Mouse (Mus musculus) kidney, adult 8-10 months (tissue): ENCODE results near the gene Ank3.
"Not testable (repeated sequence)": the region's sequence is repeated elsewhere in the genome, so short reads cannot be mapped to it uniquely, and the experiment has no call there.

Experiments
- DNase-seq, 2 experiments: peaks; one replicate each; pipeline ENCODE4 v3.0.0; 2022

The Ank3 gene

DNA sequence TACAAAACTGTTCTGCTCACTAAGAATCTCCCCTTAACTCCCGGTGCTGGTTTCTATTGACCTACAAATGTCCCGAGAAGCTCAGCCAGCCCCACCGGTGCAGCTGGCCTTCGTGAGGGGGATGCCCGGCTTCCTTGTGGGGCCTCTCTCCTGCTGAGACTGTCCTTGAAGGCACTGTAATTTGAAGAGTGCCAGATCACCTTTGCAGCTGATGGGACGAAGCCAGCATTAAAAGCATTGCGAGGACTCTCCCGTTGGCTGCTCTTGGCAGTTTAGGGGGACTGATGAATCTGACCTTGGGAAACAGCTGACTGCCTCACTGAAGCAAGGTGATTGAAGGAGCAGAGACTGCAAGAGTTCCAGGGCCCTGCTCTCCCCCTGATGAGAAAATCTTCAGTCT is 464.3 kb downstream of the Ank3 start:
- DNase-seq, result no peak

DNA sequence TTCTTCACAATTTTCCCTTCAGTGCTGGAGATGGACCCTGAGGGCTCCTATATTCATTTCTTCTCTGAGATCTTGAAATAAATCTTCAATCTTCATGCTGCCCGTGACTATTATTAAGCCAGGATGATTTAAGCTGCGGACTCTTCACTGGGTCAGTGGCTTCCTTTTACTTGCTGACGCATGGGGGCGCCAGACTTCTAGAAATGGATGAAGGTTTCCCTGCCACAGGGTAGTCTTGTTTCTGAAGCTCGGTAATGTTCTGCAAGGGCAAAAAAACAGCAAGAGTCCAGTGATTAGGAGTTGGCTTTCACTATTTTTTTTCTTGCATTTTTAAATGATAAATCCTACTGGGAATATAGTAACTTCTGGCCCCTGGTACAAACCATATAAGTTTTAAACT is 471.8 kb downstream of the Ank3 start:
- DNase-seq, result peak; percentile 65 to 77

DNA sequence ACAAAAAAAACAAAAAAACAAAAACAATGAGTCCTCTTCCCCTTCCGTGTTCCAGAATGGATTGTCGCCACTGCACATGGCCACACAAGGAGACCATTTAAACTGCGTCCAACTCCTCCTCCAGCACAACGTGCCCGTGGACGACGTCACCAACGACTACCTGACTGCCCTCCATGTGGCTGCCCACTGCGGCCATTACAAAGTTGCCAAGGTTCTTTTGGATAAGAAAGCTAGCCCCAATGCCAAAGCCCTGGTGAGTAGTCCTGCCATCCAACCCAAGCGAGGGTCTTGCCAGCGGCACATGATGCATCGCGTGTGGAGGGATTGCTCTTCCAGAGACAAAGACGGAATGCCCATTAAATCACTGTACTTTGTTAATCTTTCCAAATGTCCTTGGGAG is 472.4 kb downstream of the Ank3 start:
- no peak for DNase-seq

DNA sequence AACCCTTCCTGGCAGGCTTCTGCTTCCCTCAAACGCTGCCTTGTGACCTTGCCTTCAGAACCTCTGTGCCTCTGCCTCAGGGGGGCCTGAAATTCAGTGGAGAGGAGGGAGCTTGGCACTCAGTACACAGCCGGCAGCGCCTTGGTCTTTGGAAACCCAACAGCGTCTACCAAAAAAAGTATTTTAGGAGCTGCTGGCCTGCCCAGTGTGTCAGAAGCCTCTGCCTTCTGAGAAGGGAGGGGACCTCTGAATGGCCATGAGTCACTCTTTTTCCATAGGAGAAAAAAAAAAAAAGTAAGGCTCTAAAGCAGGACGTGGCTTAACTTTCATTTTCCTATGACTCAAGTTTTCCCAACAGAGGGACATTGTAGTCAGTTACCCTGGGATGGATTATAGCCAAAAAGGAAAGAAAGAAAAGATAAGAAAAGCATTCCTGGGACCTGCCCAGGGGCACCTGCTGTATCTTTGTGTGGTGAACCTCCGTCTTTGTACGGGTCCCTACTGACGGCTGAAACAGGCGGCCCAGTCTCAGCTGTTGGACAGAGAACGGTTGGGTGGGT is 473.7 kb downstream of the Ank3 start:
- no peak for DNase-seq

DNA sequence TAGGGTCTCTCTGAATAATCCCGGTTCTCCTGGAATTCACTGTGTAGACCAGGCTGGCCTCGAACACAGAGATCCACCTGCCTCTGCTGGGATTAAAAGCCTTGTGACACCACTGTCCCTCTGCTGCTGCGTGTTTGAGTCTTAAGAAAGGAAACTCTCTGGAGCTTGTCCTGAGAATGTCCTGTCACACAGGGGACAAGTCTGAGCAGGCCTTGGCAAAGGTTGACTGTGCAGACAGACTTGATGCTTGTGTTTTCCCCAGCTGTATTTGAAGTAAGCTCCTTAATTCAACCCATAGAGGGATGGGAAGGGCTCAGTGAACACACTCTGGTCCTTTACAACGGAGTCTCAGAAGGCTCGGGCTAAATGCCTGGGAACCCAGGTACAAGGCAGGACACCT is 474.3 kb downstream of the Ank3 start:
- DNase-seq, result no peak

DNA sequence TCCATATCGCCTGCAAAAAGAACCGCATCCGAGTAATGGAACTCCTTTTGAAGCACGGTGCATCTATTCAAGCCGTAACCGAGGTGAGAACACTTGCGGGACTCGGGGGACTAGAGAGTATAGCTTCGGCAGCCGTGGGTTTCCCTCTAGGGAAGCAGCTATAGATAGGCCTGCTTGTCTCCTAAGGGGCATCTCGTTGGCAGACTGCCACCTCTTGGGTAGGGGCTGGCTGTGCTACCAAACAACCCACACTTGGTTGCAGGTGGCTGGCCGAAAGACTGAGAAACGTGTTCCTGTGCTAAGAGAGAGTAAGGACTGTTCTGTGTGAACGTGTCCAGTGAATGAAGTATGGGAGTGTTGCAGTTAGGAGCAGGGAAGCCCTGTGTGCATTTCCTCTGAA is 476.2 kb downstream of the Ank3 start:
- no peak for DNase-seq

DNA sequence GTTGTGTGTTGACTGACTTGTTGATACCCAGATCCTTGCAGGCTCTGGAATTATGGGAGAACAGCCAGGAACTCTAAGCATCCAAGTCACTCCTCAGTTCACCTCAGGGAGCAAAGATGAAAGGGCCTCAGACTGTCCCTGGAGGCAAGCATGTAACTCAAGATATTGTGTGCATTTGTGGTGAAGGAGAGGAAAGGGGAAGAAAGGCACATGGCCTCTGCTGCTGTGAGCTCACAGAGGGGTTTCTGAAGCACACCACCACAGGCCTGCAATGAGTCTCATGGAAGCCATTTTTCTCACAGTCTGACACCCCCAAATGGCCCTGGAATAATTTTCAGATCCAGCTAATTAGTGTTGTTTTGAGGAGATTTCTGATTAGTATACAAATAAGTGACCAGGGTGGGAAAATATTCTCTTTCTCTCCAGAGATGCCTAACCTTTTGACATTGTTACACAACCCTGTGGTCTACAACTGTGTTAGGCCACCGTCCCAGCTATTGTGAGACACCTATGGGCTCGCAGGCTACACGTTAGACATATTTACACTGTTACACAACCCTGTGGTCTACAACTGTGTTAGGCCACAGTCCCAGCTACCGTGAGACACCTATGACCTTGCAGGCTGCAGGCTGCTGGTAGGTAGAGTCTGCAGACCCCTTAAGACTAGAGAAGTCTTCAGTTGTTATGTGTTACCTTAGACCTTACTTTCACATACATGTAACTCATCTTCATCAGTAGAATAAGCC is 485.5 kb downstream of the Ank3 start:
- DNase-seq, result no peak

DNA sequence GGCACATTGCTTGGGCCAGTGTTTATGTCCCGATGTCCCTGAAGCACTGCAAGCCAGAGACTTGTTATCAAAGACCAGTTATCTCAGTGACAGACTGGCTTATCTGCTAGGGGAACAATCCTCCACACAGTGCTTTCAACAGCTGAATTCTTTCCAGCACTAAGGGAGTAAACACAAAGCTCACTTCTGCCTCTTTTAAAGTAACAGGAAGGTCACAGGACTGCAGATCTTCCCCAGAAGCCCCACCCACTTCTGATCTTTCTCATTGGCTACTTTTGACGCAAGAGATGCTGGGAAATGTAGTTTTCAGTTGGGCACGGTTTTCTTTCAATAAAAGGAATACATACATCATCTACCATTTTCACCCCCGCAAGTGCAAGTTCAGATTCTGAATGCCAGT is 489.8 kb downstream of the Ank3 start:
- DNase-seq, result peak; percentile 53 to 68

DNA sequence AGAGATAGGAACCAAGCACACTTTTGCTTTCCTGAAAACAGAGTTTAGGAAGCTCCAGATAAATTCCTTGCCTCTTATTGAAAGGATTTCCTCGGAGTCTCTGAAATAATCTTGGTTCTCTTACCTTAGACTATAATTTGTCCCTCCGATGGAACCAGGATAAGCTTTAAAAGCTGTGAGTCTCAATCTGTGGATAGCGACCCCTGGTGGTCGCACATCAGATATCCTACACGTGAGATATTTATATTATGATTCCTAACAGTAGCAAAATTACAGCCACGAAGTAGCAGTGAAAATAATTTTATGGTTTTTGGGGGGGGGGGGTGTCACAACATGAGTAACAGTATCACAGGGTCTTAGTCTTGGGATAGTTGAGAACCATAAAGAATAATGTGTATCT is 491.2 kb downstream of the Ank3 start:
- peak in 1 of 2 experiments; percentile 26 for DNase-seq

DNA sequence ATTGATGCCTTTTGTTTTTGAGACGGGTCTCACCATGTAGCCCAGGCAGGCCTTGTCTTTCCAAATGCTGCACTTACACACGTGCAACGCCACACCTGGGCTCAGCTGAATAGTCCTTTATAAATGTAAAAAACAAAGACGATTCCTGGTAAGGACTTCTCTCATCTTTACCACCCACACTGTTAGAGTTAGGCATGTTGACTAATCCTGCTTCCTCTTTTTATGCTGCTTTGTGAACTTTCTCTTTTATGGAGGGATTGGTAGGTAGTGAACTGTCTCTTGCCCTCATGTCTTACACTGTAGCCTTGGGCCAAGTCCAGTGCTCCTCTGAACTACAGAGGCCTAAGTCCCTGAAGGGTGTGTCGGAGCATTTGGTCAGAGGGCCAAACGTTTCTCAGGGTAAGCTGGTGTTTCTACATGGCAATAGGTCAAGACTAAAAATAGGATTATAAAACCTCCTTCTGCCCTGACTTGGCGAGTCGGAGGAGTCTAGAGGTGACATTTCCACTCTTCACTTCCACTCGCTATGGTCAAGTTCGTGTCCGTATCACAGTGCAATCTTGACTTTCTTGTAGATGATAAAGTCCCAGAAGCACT is 491.9 kb downstream of the Ank3 start:
- no peak for DNase-seq

DNA sequence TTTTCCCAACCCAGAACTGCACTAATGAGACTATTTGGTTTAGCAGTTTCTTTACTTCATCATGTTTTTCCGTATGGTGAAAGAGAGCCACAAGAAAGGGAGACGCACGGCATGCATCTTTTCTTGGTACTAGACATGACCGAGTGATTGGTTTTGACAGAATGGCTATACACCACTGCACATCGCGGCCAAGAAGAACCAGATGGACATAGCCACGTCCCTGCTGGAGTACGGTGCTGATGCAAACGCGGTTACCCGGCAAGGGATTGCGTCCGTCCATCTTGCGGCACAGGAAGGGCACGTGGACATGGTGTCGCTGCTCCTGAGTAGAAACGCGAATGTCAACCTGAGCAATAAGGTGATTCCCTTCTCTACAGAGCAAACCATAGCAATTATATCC is 493.6 kb downstream of the Ank3 start:
- no peak for DNase-seq

DNA sequence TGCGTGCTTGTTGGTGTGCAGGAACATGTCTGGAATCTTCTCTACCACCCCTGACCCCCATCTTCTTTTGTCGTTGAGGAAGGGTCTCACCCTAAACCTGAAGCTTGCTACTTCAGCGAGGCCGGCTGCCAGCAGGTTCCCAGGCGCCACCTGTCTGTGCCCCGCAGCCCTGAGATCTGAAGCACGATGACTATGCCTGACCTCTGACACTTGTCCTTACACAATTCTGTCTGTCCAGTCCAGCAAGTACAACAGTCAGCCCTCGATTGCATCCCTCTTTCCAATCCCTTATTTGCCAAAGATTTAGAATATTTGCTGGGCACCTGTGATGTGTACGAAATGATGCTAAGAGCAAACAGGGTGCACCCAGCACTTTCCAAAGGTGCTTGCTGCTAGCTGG is 497.0 kb downstream of the Ank3 start:
- no peak for DNase-seq

DNA sequence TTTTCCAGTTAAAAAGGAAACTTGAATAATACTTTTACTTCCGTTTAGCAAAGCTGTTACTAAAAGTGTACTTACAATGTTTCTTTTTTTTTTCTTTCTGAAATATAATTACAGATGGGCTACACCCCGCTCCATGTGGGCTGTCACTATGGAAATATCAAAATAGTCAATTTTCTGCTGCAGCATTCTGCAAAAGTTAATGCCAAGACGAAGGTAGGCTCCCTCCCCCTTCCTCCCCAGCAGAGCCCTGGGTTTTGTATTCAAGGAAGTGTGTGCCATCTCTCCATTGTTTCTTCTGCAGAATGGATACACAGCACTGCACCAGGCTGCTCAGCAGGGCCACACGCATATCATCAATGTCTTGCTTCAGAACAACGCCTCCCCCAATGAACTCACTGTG is 499.4 kb downstream of the Ank3 start:
- DNase-seq, result no peak

DNA sequence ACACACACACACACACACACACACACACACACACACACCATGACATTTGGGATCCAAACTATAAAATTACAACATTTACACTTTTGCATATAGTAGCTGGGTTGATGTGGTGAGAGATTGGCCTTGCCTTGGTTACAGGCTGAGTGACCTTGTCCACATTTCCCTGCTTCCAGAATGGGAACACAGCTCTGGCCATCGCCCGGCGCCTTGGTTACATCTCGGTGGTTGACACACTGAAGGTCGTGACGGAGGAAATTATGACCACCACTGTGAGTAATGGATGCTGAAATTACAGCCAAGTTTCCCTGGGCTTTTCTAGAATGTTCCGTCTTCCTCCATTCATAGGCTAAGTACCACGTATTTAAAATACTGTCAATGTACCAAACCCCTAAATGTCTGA is 500.2 kb downstream of the Ank3 start:
- no peak for DNase-seq

DNA sequence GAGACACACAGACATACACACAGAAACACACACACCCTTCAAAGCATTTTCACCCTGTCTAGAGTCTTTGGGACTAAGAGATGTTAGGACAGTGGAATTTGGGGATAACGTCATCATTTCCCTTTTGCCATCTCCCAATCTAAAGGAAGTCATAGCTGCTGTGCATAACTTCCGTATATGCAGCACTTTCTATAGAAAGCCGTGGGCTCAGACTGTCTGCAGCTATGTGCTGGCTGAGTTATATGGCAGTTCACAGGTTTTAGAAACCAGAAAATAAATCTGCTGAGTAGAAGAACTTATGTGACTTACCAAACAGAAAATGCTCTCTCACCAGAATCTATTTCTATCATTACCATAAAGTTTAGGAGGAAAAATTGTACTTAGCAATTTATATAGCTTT is 501.2 kb downstream of the Ank3 start:
- DNase-seq, result no peak

DNA sequence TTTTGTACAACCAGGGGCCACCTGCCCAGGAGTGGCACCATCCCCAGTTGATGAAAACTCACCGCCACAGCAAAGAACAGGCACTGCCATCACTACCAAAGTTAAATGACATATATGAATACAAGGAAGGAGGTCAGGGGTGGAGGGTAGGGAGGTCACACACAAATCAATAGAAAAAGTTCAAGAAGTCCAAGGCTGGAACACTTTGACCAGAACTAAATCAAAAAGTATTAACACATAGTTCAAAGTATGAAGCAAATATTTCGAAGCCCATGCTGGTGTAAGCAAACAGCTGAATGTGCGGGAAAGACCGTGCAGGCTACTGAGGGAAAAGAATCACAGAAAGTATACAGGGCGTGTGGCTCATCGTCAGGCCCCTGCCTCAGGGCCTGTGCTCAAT is 503.5 kb downstream of the Ank3 start:
- no peak for DNase-seq

DNA sequence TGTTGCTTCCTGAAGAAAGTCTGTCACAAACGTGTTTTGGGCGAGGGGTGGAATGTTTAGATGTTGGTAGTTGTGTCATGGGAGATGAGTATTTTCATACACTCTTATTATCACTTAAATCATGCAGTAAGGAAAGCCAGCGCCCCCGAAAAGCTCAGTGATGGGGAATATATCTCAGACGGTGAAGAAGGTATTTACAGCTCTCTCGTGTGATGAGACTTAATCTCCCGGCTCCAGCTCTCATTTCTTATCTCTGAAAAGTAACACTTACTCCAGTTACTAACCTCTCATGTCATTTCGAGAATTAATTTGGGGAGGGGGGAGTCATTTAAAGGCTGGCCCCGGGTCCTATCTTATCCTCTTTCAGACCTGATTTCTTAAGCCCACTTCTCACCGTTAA is 505.7 kb downstream of the Ank3 start:
- DNase-seq, result no peak

DNA sequence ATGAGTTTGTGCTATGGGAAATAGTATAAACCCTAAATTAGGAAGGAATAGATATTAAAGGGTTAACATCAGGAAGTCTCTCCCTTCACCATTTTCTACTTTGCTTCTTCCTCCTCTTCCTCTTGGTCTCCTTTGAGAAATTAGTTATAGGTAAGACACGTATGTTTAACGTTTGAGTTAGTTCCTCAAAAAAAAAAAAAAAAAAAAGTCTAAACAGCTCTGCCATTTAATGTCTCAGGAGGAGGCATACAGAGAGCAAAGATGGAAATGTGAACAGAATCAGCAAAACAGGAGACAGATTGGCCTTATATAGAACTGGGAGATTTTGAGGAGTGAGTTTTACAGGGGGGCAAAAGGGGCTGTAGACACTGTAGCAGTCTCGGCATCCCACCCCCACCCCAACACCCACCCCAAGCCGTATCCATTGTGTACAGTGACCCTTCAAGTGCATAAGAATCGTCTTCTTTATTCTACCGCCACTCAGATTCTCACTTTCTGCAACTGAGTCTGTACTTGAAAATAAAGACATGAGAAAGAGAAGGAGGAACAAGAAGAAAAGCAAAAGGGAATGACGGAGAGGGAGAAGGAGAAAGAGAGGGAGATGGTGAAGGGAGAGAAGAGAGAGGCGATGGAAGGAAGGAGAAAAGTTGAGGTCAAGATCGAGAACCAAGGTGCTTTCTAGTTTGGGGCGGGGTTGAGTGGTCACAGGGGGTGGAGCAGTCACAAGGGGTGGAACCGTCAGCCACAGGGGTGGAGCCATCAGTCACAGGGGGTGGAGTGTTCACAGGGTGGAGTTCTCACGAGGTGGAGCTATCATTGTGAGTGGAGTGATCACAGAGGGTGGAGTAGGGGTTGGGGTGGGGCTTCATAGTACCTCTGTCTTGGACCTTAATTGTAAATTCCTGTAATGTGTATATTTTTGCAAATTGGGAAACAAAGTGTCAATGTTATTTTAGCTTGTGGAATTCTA is 509.5 kb downstream of the Ank3 start:
- no peak for DNase-seq

DNA sequence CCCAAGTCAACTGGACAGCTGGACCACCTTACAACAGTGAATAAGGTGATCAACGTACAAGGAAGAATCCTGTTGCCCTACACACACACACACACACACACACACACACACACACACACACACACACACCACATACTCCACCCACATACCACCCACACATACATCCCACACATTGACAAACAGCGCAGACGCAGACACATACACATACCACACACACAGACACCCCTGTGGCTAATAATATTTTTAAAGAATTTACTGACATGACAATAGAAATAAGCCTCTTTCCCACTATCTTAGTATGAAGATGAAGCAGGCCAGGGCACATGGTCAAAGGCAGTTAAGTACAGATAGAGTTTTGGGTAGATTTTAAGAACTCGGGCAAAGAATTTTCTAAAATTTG is 511.3 kb downstream of the Ank3 start:
- DNase-seq, result no peak

DNA sequence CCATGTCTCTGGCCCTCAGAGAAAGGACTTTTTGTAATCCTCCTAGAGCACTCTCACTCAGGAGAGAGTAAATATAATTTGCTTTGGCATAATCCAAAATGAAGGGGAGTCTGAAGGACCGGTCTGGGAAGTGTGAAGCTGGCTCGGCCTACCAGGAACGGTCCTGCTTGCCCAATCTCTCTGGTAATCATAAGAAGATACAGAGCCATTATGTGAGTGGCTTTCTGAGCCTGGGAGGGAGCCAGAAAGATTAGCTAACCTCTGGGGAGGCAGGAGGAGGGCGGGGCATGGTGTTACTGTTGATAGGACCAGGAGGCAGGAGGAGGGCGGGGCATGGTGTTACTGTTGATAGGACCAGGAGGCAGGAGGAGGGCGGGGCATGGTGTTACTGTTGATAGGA is 511.7 kb downstream of the Ank3 start:
- DNase-seq, result peak; percentile 59 to 64

DNA sequence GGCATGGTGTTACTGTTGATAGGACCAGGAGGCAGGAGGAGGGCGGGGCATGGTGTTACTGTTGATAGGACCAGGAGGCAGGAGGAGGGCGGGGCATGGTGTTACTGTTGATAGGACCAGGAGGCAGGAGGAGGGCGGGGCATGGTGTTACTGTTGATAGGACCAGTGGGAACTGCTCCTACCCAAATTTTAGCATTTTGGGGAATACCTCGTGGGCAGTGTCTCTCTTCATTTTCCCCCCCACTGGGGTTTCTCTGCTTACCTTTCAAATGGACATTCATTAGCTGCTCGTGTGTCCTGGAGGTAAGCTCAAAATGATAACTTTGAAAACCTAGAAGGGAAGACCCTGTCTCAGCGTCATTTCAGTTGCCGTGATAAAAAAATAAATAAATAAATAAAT is 512.2 kb downstream of the Ank3 start:
- not testable (repeated sequence) for DNase-seq

DNA sequence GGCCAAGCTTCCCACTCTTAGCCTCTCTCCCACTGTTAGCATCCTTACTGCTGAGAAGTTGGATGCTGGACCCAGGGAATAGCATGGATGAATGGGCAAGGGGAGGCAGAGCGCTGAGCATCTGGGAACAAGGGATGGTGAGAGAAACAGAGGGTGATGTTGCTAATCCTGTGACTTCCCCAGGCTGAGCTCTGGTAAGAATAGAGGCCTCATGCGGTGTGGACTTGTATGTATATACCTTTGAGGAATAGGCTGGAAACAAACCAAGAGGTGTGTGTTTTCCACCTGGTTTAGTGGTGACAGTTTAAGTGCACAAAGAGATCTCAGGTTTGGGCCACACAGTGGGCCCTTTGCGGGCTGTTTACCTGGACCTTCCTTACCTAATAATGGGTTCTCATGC is 517.0 kb downstream of the Ank3 start:
- no peak for DNase-seq

DNA sequence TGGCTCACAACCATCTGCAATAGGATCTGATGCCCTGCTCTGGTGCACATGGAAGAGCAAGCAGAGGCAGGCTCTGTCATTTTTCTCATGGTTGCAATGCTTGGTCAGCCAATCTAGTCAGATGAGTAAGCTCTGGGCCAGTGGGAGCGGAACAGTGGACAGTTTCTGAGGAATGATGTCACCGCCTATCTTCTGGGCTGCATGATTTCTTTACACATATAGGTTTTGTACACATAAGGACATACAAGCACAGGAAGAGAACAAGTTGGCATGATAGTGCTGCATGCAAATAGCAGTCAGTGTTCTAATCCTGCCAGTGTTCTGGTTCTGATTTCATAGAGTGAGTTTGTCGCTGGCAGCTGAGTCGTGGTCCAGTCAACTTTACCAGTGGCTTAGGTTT is 517.6 kb downstream of the Ank3 start:
- peak in 1 of 2 experiments; percentile 24 for DNase-seq
